Mouse (Mus musculus) heart, adult 10 weeks (tissue): ENCODE data around the gene Bri3. TPM values are rescaled to one million over a fixed set of nuclear protein-coding genes. Genes with fewer than 3 reads are reported as not detected.

Experiments
- polyA plus RNA-seq: library from polyadenylated mRNA; stranded (reverse); fragments of 350-450 nt; fragmentation: Illumina TruSeq; extraction: RNeasy Lipid Tissue Mini Kit (QIAGEN cat#74804); gene quantifications from one replicate; pipeline ENCODE4 v1.2.3, GENCODE M21; 2014; ENCODE audit warnings: low read depth, low replicate concordance

Gene Bri3
- polyA plus RNA-seq = 231 TPM

DNA sequence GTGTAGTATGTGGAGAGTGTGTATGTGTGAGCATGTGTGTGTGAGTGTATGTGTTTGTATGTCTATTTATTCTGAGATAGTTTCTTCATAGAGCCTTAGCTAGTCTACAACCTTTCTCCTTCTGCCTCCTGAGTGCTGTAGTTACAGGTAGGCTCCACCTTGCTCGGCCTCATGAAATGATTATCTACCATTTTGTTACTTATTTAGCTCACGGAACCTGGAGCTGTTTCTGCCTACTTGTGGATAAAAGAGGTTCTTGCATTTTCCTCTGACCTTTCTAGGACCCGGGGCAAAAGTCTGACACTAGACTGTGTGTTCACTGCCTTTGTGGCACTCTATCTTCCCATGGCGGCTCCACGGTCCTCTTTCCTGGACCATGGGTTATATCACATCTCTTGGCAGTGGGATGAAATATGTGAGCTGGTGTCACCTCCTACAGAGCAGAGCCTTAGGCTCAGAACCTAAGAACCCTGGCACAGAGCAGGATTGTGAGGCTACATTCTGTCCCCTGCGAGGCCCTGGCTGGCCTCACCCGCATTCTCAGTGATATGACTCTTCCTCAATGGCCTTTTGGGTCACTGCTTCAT, at the start of gene Bri3:
TSS of gene Bri3 (plus strand) at position 537 of the 587 bp plus-strand sequence.

DNA sequence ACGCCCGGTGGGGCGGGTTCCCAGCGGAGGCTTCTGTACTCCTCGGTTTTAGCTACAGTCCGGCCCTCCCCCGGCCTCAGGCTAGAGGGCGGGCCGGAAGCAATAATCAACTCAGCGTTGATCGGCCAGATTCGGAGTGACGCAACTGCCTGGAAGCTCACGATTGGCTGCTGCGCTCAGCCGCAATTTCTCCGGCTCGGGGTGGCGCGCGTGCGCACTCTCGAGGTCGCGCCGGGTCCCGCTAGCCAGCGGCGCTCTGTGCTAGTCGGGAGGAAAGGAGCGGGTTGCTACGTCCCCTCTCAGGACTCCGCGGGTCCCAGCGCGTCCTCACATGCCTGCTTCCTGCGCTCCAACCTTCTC, 20.8 kb upstream of the Bri3 start, which contains the start of gene Tecpr1:
TSS of gene Tecpr1 (minus strand) at position 113 of the 360 bp plus-strand sequence.

DNA sequence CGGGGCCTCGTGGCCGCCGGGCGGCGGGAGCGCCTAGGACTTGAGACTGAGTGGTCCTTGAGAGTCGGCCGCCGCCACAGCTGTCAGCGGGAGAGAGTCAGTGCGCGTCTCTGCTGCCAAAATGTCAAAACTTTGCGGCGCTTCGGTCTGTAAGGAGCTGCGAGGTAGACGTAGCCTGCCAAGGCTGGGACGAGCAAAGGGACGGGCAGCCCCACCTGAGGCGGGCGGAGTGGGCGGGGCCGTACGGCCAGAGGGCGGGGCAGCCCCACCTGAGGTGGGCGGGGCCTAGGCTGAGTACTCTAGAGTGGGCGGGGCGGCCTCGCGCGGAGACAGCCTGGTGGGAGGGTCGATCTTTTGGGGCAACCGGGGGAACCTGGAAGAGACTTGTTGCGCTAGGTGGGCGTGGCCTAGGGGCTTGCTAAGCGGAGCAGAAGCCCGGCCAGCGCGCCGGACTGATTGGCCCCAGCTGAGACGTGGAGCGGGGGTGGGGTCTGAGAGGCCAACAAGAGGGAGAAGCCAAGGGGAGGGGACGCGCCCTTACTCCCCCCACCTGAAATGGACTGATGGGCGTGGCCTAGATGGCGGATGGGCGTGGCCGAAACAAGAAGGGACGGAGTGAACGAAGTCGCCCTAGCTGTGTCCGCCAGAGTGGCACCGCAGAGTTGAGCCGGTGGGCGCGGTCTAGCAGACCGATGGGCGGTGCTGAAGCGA, 113.8 kb downstream of the Bri3 start, which contains the start of gene Baiap2l1:
TSS of gene Baiap2l1 (minus strand) at position 232 of the 711 bp plus-strand sequence.

Other genes with a start within 250 kb of the Bri3 start
- gene Ccz1, start 229.6 kb upstream of the Bri3 start, polyA plus RNA-seq = 39.1 TPM
- not detected for gene Ocm, start 217.8 kb upstream of the Bri3 start, polyA plus RNA-seq
- gene Lmtk2, start 144.0 kb upstream of the Bri3 start, polyA plus RNA-seq = 14.1 TPM
- not detected for gene Bhlha15, start 54.2 kb upstream of the Bri3 start, polyA plus RNA-seq
- 27.0 TPM for gene Tecpr1, start 20.8 kb upstream of the Bri3 start, polyA plus RNA-seq
- 9.5 TPM for gene Baiap2l1, start 113.7 kb downstream of the Bri3 start, polyA plus RNA-seq